Mouse (Mus musculus): ENCODE measurements around the gene Cacna1b. TPM values are rescaled to one million over a fixed set of nuclear protein-coding genes. Genes with fewer than 3 reads are reported as not detected.

Cacna1b gene
- 60.0 and 66.4 TPM in 2 replicates for polyA plus RNA-seq (2012; rRNA removed)

- Histone ChIP-seq H3K27ac (ENCODE audit: insufficient read depth, low read length) (peak within 1 kb of the TSS; percentile 72; the same call in 1 of the 2 replicates), H3K4me3 (ENCODE audit: insufficient read depth, low read length) (peak within 1 kb of the TSS; percentile 68), H3K4me1 (ENCODE audit: control insufficient read depth, insufficient read depth, low read length) (peaks cover 2% of the 10 kb centered on the region; the same call in 1 of the 2 replicates)
- TF ChIP-seq CTCF (IDR thresholded peaks at IDR 0.05; ENCODE audit: extremely low read depth, insufficient read depth, low read length), result no peak
- peak; percentile 85 for TF ChIP-seq POLR2A (IDR thresholded peaks at IDR 0.05; ENCODE audit: extremely low read depth, insufficient read depth, low read length)
Observed at GRCm38 (mm10) chr2:24763115-24763557, at the start of gene Cacna1b. Cacna1b (minus strand) TSS chr2:24763152.

- no peak overlapping the region for H3K4me3 ChIP-seq (ENCODE audit: insufficient read depth, low read length)
- TF ChIP-seq POLR2A (IDR thresholded peaks at IDR 0.05; ENCODE audit: extremely low read depth, insufficient read depth, low read length) (no peak), CTCF (IDR thresholded peaks at IDR 0.05; ENCODE audit: extremely low read depth, insufficient read depth, low read length) (no peak)
- no peaks in the 10 kb centered on the region for H3K4me1 ChIP-seq (ENCODE audit: control insufficient read depth, insufficient read depth, low read length)
- no peak overlapping the region for H3K27ac ChIP-seq (ENCODE audit: insufficient read depth, low read length)
Observed at GRCm38 (mm10) chr2:24809746-24810145, 46.8 kb upstream of the Cacna1b start.

GRCm38 (mm10) chr2:24807691-24808090, 44.7 kb upstream of the Cacna1b start:
- no peaks in the 10 kb centered on the region for H3K4me1 ChIP-seq (ENCODE audit: control insufficient read depth, insufficient read depth, low read length)
- H3K4me3 ChIP-seq (ENCODE audit: insufficient read depth, low read length), result no peak overlapping the region
- no peak for TF ChIP-seq POLR2A (IDR thresholded peaks at IDR 0.05; ENCODE audit: extremely low read depth, insufficient read depth, low read length)
- TF ChIP-seq CTCF (IDR thresholded peaks at IDR 0.05; ENCODE audit: extremely low read depth, insufficient read depth, low read length), result no peak
- H3K27ac ChIP-seq (ENCODE audit: insufficient read depth, low read length), result no peak overlapping the region

GRCm38 (mm10) chr2:24807036-24807435, 44.1 kb upstream of the Cacna1b start:
- Histone ChIP-seq H3K27ac (ENCODE audit: insufficient read depth, low read length) (no peak overlapping the region), H3K4me1 (ENCODE audit: control insufficient read depth, insufficient read depth, low read length) (no peaks in the 10 kb centered on the region), H3K4me3 (ENCODE audit: insufficient read depth, low read length) (no peak overlapping the region)
- TF ChIP-seq CTCF (IDR thresholded peaks at IDR 0.05; ENCODE audit: extremely low read depth, insufficient read depth, low read length), result no peak
- no peak for TF ChIP-seq POLR2A (IDR thresholded peaks at IDR 0.05; ENCODE audit: extremely low read depth, insufficient read depth, low read length)

- Histone ChIP-seq H3K4me1 (ENCODE audit: control insufficient read depth, insufficient read depth, low read length) (no peaks in the 10 kb centered on the region), H3K27ac (ENCODE audit: insufficient read depth, low read length) (no peak overlapping the region), H3K4me3 (ENCODE audit: insufficient read depth, low read length) (no peak overlapping the region)
- TF ChIP-seq POLR2A (IDR thresholded peaks at IDR 0.05; ENCODE audit: extremely low read depth, insufficient read depth, low read length), result no peak
- no peak for TF ChIP-seq CTCF (IDR thresholded peaks at IDR 0.05; ENCODE audit: extremely low read depth, insufficient read depth, low read length)
Observed at GRCm38 (mm10) chr2:24806143-24806542, 43.2 kb upstream of the Cacna1b start.

GRCm38 (mm10) chr2:24805621-24806020, 42.7 kb upstream of the Cacna1b start:
- H3K4me1 ChIP-seq (ENCODE audit: control insufficient read depth, insufficient read depth, low read length), result no peaks in the 10 kb centered on the region
- no peak overlapping the region for H3K27ac ChIP-seq (ENCODE audit: insufficient read depth, low read length)
- no peak overlapping the region for H3K4me3 ChIP-seq (ENCODE audit: insufficient read depth, low read length)
- TF ChIP-seq POLR2A (IDR thresholded peaks at IDR 0.05; ENCODE audit: extremely low read depth, insufficient read depth, low read length), result no peak
- no peak for TF ChIP-seq CTCF (IDR thresholded peaks at IDR 0.05; ENCODE audit: extremely low read depth, insufficient read depth, low read length)

GRCm38 (mm10) chr2:24796833-24797457, 34.0 kb upstream of the Cacna1b start:
- TF ChIP-seq CTCF (IDR thresholded peaks at IDR 0.05; ENCODE audit: extremely low read depth, insufficient read depth, low read length) (no peak), POLR2A (IDR thresholded peaks at IDR 0.05; ENCODE audit: extremely low read depth, insufficient read depth, low read length) (no peak)
- Histone ChIP-seq H3K27ac (ENCODE audit: insufficient read depth, low read length) (no peak overlapping the region), H3K4me1 (ENCODE audit: control insufficient read depth, insufficient read depth, low read length) (no peaks in the 10 kb centered on the region), H3K4me3 (ENCODE audit: insufficient read depth, low read length) (no peak overlapping the region)

- H3K4me3 ChIP-seq (ENCODE audit: insufficient read depth, low read length), result no peak overlapping the region
- no peaks in the 10 kb centered on the region for H3K4me1 ChIP-seq (ENCODE audit: control insufficient read depth, insufficient read depth, low read length)
- H3K27ac ChIP-seq (ENCODE audit: insufficient read depth, low read length), result no peak overlapping the region
- TF ChIP-seq POLR2A (IDR thresholded peaks at IDR 0.05; ENCODE audit: extremely low read depth, insufficient read depth, low read length), result no peak
- TF ChIP-seq CTCF (IDR thresholded peaks at IDR 0.05; ENCODE audit: extremely low read depth, insufficient read depth, low read length), result no peak
Observed at GRCm38 (mm10) chr2:24787250-24787649, 24.3 kb upstream of the Cacna1b start.

GRCm38 (mm10) chr2:24781253-24781652, 18.3 kb upstream of the Cacna1b start:
- H3K4me3 ChIP-seq (ENCODE audit: insufficient read depth, low read length), result no peak overlapping the region
- no peak for TF ChIP-seq CTCF (IDR thresholded peaks at IDR 0.05; ENCODE audit: extremely low read depth, insufficient read depth, low read length)
- TF ChIP-seq POLR2A (IDR thresholded peaks at IDR 0.05; ENCODE audit: extremely low read depth, insufficient read depth, low read length), result no peak
- no peak overlapping the region for H3K27ac ChIP-seq (ENCODE audit: insufficient read depth, low read length)
- no peaks in the 10 kb centered on the region for H3K4me1 ChIP-seq (ENCODE audit: control insufficient read depth, insufficient read depth, low read length)

- TF ChIP-seq POLR2A (IDR thresholded peaks at IDR 0.05; ENCODE audit: extremely low read depth, insufficient read depth, low read length), result no peak
- no peak for TF ChIP-seq CTCF (IDR thresholded peaks at IDR 0.05; ENCODE audit: extremely low read depth, insufficient read depth, low read length)
- no peak overlapping the region for H3K4me3 ChIP-seq (ENCODE audit: insufficient read depth, low read length)
- no peaks in the 10 kb centered on the region for H3K4me1 ChIP-seq (ENCODE audit: control insufficient read depth, insufficient read depth, low read length)
- no peak overlapping the region for H3K27ac ChIP-seq (ENCODE audit: insufficient read depth, low read length)
Observed at GRCm38 (mm10) chr2:24776831-24777230, 13.9 kb upstream of the Cacna1b start.
